ENCODE assay signal across 28 mouse cellular contexts in genomic region chr11:32219287-32219686, GRCm38 (mm10). TPM values are rescaled to one million over a fixed set of nuclear protein-coding genes. Genes with fewer than 3 reads are reported as not detected.
DNase-seq lines count a peak whose midpoint lies in the region; ATAC-seq and TF ChIP-seq lines count a peak whose summit lies in the region.
"Had no signal": no experiment of that assay in that cellular context is flagged by ENCODE, and none has a peak within 500 bp of the region (broad histone marks: within the 10 kb centered on the region; RNA-seq: fewer than 3 reads in every experiment).

No protein-coding gene starts in this region.

- H3K27ac ChIP-seq in heart, embryonic 13.5 days (replicated peaks) = no peak overlapping the region
- no peak overlapping the region; the same call in 1 of the 2 replicates for H3K27ac ChIP-seq in heart, adult 2 months
- no peak overlapping the region for H3K27ac ChIP-seq in stomach, embryonic 15.5 days
- no peak overlapping the region for H3K27ac ChIP-seq in stomach, postnatal 0 days (replicated peaks)
- H3K27ac ChIP-seq: forebrain, embryonic 12.5 days; heart, embryonic 15.5 days; kidney, postnatal 0 days; liver, embryonic 14.5 days had no signal

- no peak for ATAC-seq in heart, embryonic 13.5 days (ENCODE audit: extremely low read depth, insufficient number of reproducible peaks, low FRiP score, low TSS enrichment)
- ATAC-seq in stomach, embryonic 15.5 days (ENCODE audit: insufficient read depth, low FRiP score, low read depth) = no peak
- ATAC-seq in stomach, postnatal 0 days (ENCODE audit: low FRiP score, low TSS enrichment) = no peak
- ATAC-seq: midbrain, embryonic 16.5 days had no signal

- no peaks in the 10 kb centered on the region for H3K9me3 ChIP-seq in heart, embryonic 13.5 days
- no peaks in the 10 kb centered on the region for H3K9me3 ChIP-seq in stomach, embryonic 15.5 days
- H3K9me3 ChIP-seq in stomach, postnatal 0 days (ENCODE audit: control insufficient read depth, low read length) = no peaks in the 10 kb centered on the region
- H3K9me3 ChIP-seq: forebrain, embryonic 12.5 days; heart, embryonic 15.5 days; limb, embryonic 15.5 days had no signal

- intact Hi-C loops in heart, adult 2 months (cut with DNase I) = loop anchor here (10.0 kb wide), 1 partner anchor 106 kb away; no protein-coding TSS in a partner anchor

- peak overlapping the region; percentile 94 for H3K4me3 ChIP-seq in heart, embryonic 13.5 days
- H3K4me3 ChIP-seq in heart, adult 2 months = no peak overlapping the region
- no peak overlapping the region for H3K4me3 ChIP-seq in stomach, embryonic 15.5 days (replicated peaks)
- no peak overlapping the region for H3K4me3 ChIP-seq in stomach, postnatal 0 days (ENCODE audit: low read depth, low read length)
- H3K4me3 ChIP-seq: erythroblast, embryonic 14.5 days; forebrain, embryonic 12.5 days; limb, embryonic 15.5 days had no signal

- TF ChIP-seq POLR2A in heart, adult 2 months (IDR thresholded peaks at IDR 0.05; ENCODE audit: insufficient read depth, low read depth, low read length) = no peak

- H3K79me2 ChIP-seq in heart, adult 2 months (replicated peaks; ENCODE audit: control insufficient read depth, insufficient read depth, low read length) = no peaks in the 10 kb centered on the region; the same call in none of the 2 replicates

- peaks cover 24% of the 10 kb centered on the region for H3K36me3 ChIP-seq in heart, embryonic 13.5 days
- no peaks in the 10 kb centered on the region for H3K36me3 ChIP-seq in heart, adult 2 months (ENCODE audit: control insufficient read depth, insufficient read depth, low read length)
- H3K36me3 ChIP-seq in stomach, embryonic 15.5 days = peaks cover 15% of the 10 kb centered on the region
- H3K36me3 ChIP-seq in stomach, postnatal 0 days (ENCODE audit: control insufficient read depth, insufficient read depth, low read length) = peaks cover 6% of the 10 kb centered on the region; the same call in 1 of the 2 replicates

- no peaks in the 10 kb centered on the region for H3K27me3 ChIP-seq in heart, embryonic 13.5 days (replicated peaks)
- no peaks in the 10 kb centered on the region for H3K27me3 ChIP-seq in heart, adult 2 months (ENCODE audit: control insufficient read depth, insufficient read depth, low read length)
- no peaks in the 10 kb centered on the region for H3K27me3 ChIP-seq in stomach, embryonic 15.5 days (replicated peaks)
- no peaks in the 10 kb centered on the region for H3K27me3 ChIP-seq in stomach, postnatal 0 days (ENCODE audit: control insufficient read depth, insufficient read depth, low read length)
- H3K27me3 ChIP-seq: heart, embryonic 15.5 days; limb, embryonic 15.5 days had no signal

- peaks cover 64% of the 10 kb centered on the region for H3K4me1 ChIP-seq in heart, embryonic 13.5 days
- H3K4me1 ChIP-seq in heart, adult 2 months (ENCODE audit: control insufficient read depth, insufficient read depth, low read length) = peaks cover 14% of the 10 kb centered on the region
- H3K4me1 ChIP-seq in stomach, embryonic 15.5 days = peaks cover 49% of the 10 kb centered on the region
- H3K4me1 ChIP-seq in stomach, postnatal 0 days (replicated peaks; ENCODE audit: control insufficient read depth, insufficient read depth) = peaks cover 10% of the 10 kb centered on the region

- TF ChIP-seq CTCF in heart, adult 2 months (IDR thresholded peaks at IDR 0.05) = no peak
- no peak for TF ChIP-seq CTCF in stomach, postnatal 0 days (IDR thresholded peaks at IDR 0.05; ENCODE audit: low read depth)

- 86% methylated on average over 10 of the region's 10 CpGs for WGBS in heart, embryonic 13.5 days
- 71% methylated on average over 10 of the region's 10 CpGs for WGBS in heart, adult 2 months
- 84% methylated on average over 10 of the region's 10 CpGs for WGBS in stomach, embryonic 15.5 days
- WGBS in stomach, postnatal 0 days = 78% methylated on average over 10 of the region's 10 CpGs

- no peak for TF ChIP-seq EP300 in heart, adult 2 months (IDR thresholded peaks at IDR 0.05; ENCODE audit: insufficient read depth, low read depth, low read length)
- TF ChIP-seq EP300 in stomach, postnatal 0 days (optimal IDR thresholded peaks at IDR 0.05) = no peak

- peak overlapping the region; percentile 82 for H3K4me2 ChIP-seq in heart, embryonic 13.5 days
- 0 out of 2 replicates have a peak overlapping the region, but pooled peaks have one; percentile 78 for H3K4me2 ChIP-seq in stomach, embryonic 15.5 days
- H3K4me2 ChIP-seq in stomach, postnatal 0 days (replicated peaks; ENCODE audit: low read depth) = no peak overlapping the region; the same call in 1 of the 2 replicates
- H3K4me2 ChIP-seq: forebrain, embryonic 12.5 days; limb, embryonic 15.5 days had no signal

- peak; percentile 26 for DNase-seq in cerebellum, adult 9-10 months
- DNase-seq in cerebellum, adult 8-10 months = no peak
- no peak for DNase-seq in heart, adult 2 months
- peak; percentile 73 for DNase-seq in layer of hippocampus, adult 9-11 months
- no peak for DNase-seq in layer of hippocampus, adult 9-10 months (ENCODE audit: low spot score)
- no peak for DNase-seq in stomach, postnatal 0 days (ENCODE audit: low spot score)
- DNase-seq: adrenal gland, postnatal 10 days; heart, postnatal 36 days; kidney, adult 2 months; lung, embryonic 14.5 days; right cerebral cortex, postnatal 14 days; spleen, adult 18-20 months; thymus, postnatal 25 days had no signal

- peak overlapping the region; percentile 95 for H3K9ac ChIP-seq in heart, embryonic 13.5 days
- no peak overlapping the region for H3K9ac ChIP-seq in heart, adult 2 months (ENCODE audit: low read depth, low read length)
- H3K9ac ChIP-seq in stomach, embryonic 15.5 days = no peak overlapping the region
- H3K9ac ChIP-seq in stomach, postnatal 0 days (ENCODE audit: low read length) = no peak overlapping the region
- H3K9ac ChIP-seq: heart, embryonic 15.5 days; limb, embryonic 15.5 days; liver, embryonic 14.5 days; lung, embryonic 14.5 days had no signal

RNA-seq across cellular contexts. Expression of gene Rhbdf1, which starts 2.8 kb away (rescaled TPM):
- 34.1 and 34.8 TPM in 2 replicates for polyA plus RNA-seq in heart, embryonic 13.5 days (2015; fragmentation: Nextera tagmentation; extraction: Ambion mirVana)
- total RNA-seq in heart, adult 2 months (2021) = 10 to 100 TPM; 22.8 to 23.9 TPM
- 70.3 and 92.8 TPM in 2 replicates for polyA plus RNA-seq in heart, adult 2 months (2012; rRNA removed)
- 57.6 and 63.1 TPM in 2 replicates for polyA plus RNA-seq in stomach, embryonic 15.5 days (2015; fragmentation: Nextera tagmentation; extraction: Ambion mirVana)
- polyA plus RNA-seq in stomach, postnatal 0 days (2015; fragmentation: Nextera tagmentation; extraction: Ambion mirVana) = 35.8 and 38.5 TPM in 2 replicates
- total RNA-seq: granulocyte monocyte progenitor cell, adult 5-6 weeks; megakaryocyte-erythroid progenitor cell, adult 5-6 weeks had no signal

RNA-seq across cellular contexts. Expression of gene Mpg, which starts 7.0 kb away (rescaled TPM):
- polyA plus RNA-seq in heart, embryonic 13.5 days (2015; fragmentation: Nextera tagmentation; extraction: Ambion mirVana) = 19.7 and 21.2 TPM in 2 replicates
- 1 to 10 TPM; 5.1 to 6.2 TPM for total RNA-seq in heart, adult 2 months (2021)
- 5.2 and 6.0 TPM in 2 replicates for polyA plus RNA-seq in heart, adult 2 months (2012; rRNA removed)
- 32.7 and 35.8 TPM in 2 replicates for polyA plus RNA-seq in stomach, embryonic 15.5 days (2015; fragmentation: Nextera tagmentation; extraction: Ambion mirVana)
- polyA plus RNA-seq in stomach, postnatal 0 days (2015; fragmentation: Nextera tagmentation; extraction: Ambion mirVana) = 19.9 and 22.1 TPM in 2 replicates

RNA-seq across cellular contexts. Expression of gene Snrnp25, which starts 14.1 kb away (rescaled TPM):
- 44.9 and 46.7 TPM in 2 replicates for polyA plus RNA-seq in heart, embryonic 13.5 days (2015; fragmentation: Nextera tagmentation; extraction: Ambion mirVana)
- total RNA-seq in heart, adult 2 months (2021) = 10 to 100 TPM; 10.0 to 13.3 TPM
- 11.8 and 13.8 TPM in 2 replicates for polyA plus RNA-seq in heart, adult 2 months (2012; rRNA removed)
- polyA plus RNA-seq in stomach, embryonic 15.5 days (2015; fragmentation: Nextera tagmentation; extraction: Ambion mirVana) = 52.6 and 57.5 TPM in 2 replicates
- polyA plus RNA-seq in stomach, postnatal 0 days (2015; fragmentation: Nextera tagmentation; extraction: Ambion mirVana) = 50.5 and 54.3 TPM in 2 replicates

RNA-seq across cellular contexts. Expression of gene Il9r, which starts 19.2 kb away (rescaled TPM):
- 0.15 TPM in 1 of 2 replicates, not detected in the other for polyA plus RNA-seq in heart, embryonic 13.5 days (2015; fragmentation: Nextera tagmentation; extraction: Ambion mirVana)
- total RNA-seq in heart, adult 2 months (2021) = not detected
- 0.03 and 0.37 TPM in 2 replicates for polyA plus RNA-seq in heart, adult 2 months (2012; rRNA removed)
- 0.06 and 0.09 TPM in 2 replicates for polyA plus RNA-seq in stomach, embryonic 15.5 days (2015; fragmentation: Nextera tagmentation; extraction: Ambion mirVana)
- polyA plus RNA-seq in stomach, postnatal 0 days (2015; fragmentation: Nextera tagmentation; extraction: Ambion mirVana) = 0.02 TPM in 1 of 2 replicates, not detected in the other
- total RNA-seq: common myeloid progenitor, adult 5-6 weeks; granulocyte monocyte progenitor cell, adult 5-6 weeks; left cerebral cortex, adult 18-20 months; left cerebral cortex, postnatal 25 days; megakaryocyte-erythroid progenitor cell, adult 5-6 weeks had no signal
- polyA plus RNA-seq: brain, embryonic 14.5 days; erythroblast, embryonic 14.5 days; forebrain, embryonic 12.5 days; kidney, postnatal 0 days; lung, embryonic 14.5 days; midbrain, embryonic 16.5 days had no signal

RNA-seq across cellular contexts. Expression of gene Nprl3, which starts 48.2 kb away (rescaled TPM):
- 33.4 and 34.9 TPM in 2 replicates for polyA plus RNA-seq in heart, embryonic 13.5 days (2015; fragmentation: Nextera tagmentation; extraction: Ambion mirVana)
- 10 to 100 TPM; 27.1 to 27.2 TPM for total RNA-seq in heart, adult 2 months (2021)
- polyA plus RNA-seq in heart, adult 2 months (2012; rRNA removed) = 59.5 and 79.9 TPM in 2 replicates
- polyA plus RNA-seq in stomach, embryonic 15.5 days (2015; fragmentation: Nextera tagmentation; extraction: Ambion mirVana) = 35.6 and 39.0 TPM in 2 replicates
- polyA plus RNA-seq in stomach, postnatal 0 days (2015; fragmentation: Nextera tagmentation; extraction: Ambion mirVana) = 28.0 and 28.2 TPM in 2 replicates

Comparison
In these comparisons a context has a peak if more than half of its experiments do, and no peak if none do; other contexts are left out.
1. DNase-seq: peak in cerebellum, adult 9-10 months (single experiment) and layer of hippocampus, adult 9-11 months (single experiment); none in cerebellum, adult 8-10 months (single experiment), heart, adult 2 months (0 of 2), layer of hippocampus, adult 9-10 months (single experiment) and stomach, postnatal 0 days (single experiment).